Mouse (Mus musculus) liver, postnatal 0 days (tissue): ENCODE results near the gene Cda. TPM values are rescaled to one million over a fixed set of nuclear protein-coding genes. Genes with fewer than 3 reads are reported as not detected.
A peak's percentile ranks its signal among the peaks of the same experiment; 100 is the strongest.

Experiments
- ATAC-seq: fragments of 200-750 bp; cut with Nextera tagmentation; 2 replicates; pipeline ENCODE4 v1.8.0; 2017; ENCODE audit warnings: mild to moderate bottlenecking, moderate library complexity
- DNase-seq: peaks from one replicate; pipeline ENCODE4 v3.0.0-alpha.2; 2016
- H3K27ac ChIP-seq: fragments of 300-500 bp; sonication (generic); 2 replicates; pipeline ENCODE4 v1.5.1; 2014; ENCODE audit warnings: antibody characterized with exemption, moderate library complexity, mild to moderate bottlenecking, low read depth
- H3K27me3 ChIP-seq: fragments of 300-500 bp; sonication (generic); 2 replicates; pipeline ENCODE4 v1.6.1; 2014; ENCODE audit warnings: low read length, control low read depth, mixed read lengths; ENCODE audit not compliant: insufficient read depth
- H3K36me3 ChIP-seq: fragments of 300-500 bp; sonication (generic); replicated peaks from 2 replicates; pipeline ENCODE4 v1.6.1; 2014; ENCODE audit warnings: mild to moderate bottlenecking, control low read depth, low read length, moderate library complexity, mixed read lengths; ENCODE audit not compliant: insufficient read depth
- H3K4me1 ChIP-seq: fragments of 300-500 bp; sonication (generic); 2 replicates; pipeline ENCODE4 v1.6.1; 2014; ENCODE audit warnings: antibody characterized with exemption, mild to moderate bottlenecking, control low read depth; ENCODE audit not compliant: insufficient read depth
- H3K4me2 ChIP-seq: fragments of 300-500 bp; sonication (generic); 2 replicates; pipeline ENCODE4 v1.6.1; 2014; ENCODE audit warnings: low read depth, mild to moderate bottlenecking, low read length, moderate library complexity, mixed read lengths
- H3K4me3 ChIP-seq: fragments of 300-500 bp; sonication (generic); 2 replicates; pipeline ENCODE4 v1.5.1; 2014; ENCODE audit warnings: low read depth, low read length
- H3K9ac ChIP-seq: fragments of 300-500 bp; sonication (generic); replicated peaks from 2 replicates; pipeline ENCODE4 v1.6.1; 2014; ENCODE audit warnings: mild to moderate bottlenecking, moderate library complexity
- H3K9me3 ChIP-seq: fragments of 300-500 bp; sonication (generic); 2 replicates; pipeline ENCODE4 v1.6.1; 2016; ENCODE audit warnings: mild to moderate bottlenecking, control low read depth, low read length, mixed read lengths
- CTCF ChIP-seq: sonication (generic); IDR thresholded peaks from 2 replicates; pipeline ENCODE4 v1.5.1; 2016; ENCODE audit warnings: antibody characterized with exemption, low read depth
- EP300 ChIP-seq: IDR thresholded peaks from 2 replicates; pipeline ENCODE4 v1.6.1; 2016; ENCODE audit warnings: antibody characterized with exemption, low read depth, mild to moderate bottlenecking
- WGBS: fragments of 180-500 bp; shearing (Covaris S2); extraction: QIAGEN DNeasy Blood & Tissue Kit; methylation state at CpG from one replicate; pipeline ENCODE4 v1.1.7; 2014; ENCODE audit not compliant: insufficient replicate concordance; 5-methylcytosine and 5-hydroxymethylcytosine counted together
- polyA plus RNA-seq: library from polyadenylated mRNA; unstranded; fragments of >200 nt; fragmentation: Nextera tagmentation; extraction: Ambion mirVana; gene quantifications from 2 replicates; pipeline ENCODE4 v1.2.1, GENCODE M21; 2015

Gene Cda
- polyA plus RNA-seq, 1 experiment from 2014 or later: 17.7 TPM

- Histone ChIP-seq H3K36me3 (peaks cover 3% of the 10 kb centered on the region; the same call in 1 of the 2 replicates), H3K4me3 (no peak overlapping the region), H3K9ac (no peak overlapping the region), H3K27ac (peak overlapping the region; percentile 87), H3K27me3 (no peaks in the 10 kb centered on the region), H3K4me1 (peaks cover 4% of the 10 kb centered on the region; the same call in 1 of the 2 replicates), H3K9me3 (no peaks in the 10 kb centered on the region), H3K4me2 (no peak overlapping the region)
- no peak for ATAC-seq
- DNase-seq: no peak
- TF ChIP-seq CTCF: no peak
- WGBS: 67% methylated on average over 7 of the region's 7 CpGs
Measured at GRCm38 (mm10) chr4:138342048-138342447, 25.7 kb downstream of the Cda start.

DNA sequence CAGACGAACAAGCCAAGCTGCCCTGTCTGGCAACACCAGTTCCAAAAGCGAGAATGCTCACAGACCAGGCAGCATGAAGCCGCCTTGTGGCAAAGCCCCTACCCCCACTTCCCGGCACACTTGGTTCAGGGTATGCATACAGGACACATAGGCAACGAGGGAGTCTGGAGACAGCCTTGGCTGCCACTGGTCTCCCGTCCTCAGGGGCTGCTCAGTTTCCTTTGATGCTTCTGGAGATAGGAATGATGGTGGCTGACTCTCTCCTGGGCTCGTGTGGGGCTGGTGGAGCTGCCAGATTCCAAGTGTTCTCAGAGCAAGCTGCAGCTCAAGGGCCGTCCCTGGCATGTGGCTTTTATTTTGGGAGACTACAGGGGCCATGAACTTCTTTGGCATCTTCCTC lies 26.4 kb downstream of the Cda start:
- Histone ChIP-seq H3K4me3 (no peak overlapping the region), H3K4me1 (peaks cover 4% of the 10 kb centered on the region; the same call in 1 of the 2 replicates), H3K36me3 (no peaks in the 10 kb centered on the region), H3K9me3 (no peaks in the 10 kb centered on the region), H3K27me3 (no peaks in the 10 kb centered on the region), H3K27ac (no peak overlapping the region), H3K9ac (no peak overlapping the region), H3K4me2 (no peak overlapping the region)
- WGBS: 65% methylated on average over 8 of the region's 8 CpGs
- no peak for DNase-seq
- no peak for ATAC-seq
- TF ChIP-seq EP300 (no peak), CTCF (no peak)

DNA sequence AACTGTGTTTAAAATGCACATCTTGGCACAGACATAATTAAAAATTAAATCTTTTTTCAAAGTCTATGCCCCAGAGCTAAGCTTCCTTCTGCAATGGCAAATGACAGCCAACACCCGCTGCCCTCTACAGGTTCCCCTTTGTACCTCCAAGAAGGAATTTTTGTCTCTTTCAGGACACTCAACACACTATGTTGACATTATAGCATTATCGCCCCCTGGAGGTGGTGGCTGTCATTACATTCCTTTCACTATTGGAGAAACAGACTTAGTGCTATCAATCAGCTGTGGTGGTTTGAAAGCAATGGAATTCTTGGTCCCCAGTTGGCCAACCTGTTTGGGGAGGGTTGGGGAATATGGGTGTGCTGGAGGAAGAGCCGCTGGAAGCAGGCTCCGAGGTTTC lies 27.8 kb downstream of the Cda start:
- peaks cover 4% of the 10 kb centered on the region; the same call in 1 of the 2 replicates for H3K4me1 ChIP-seq
- no peak overlapping the region for H3K4me3 ChIP-seq
- no peak overlapping the region for H3K9ac ChIP-seq
- WGBS: 28% methylated on average over 4 of the region's 4 CpGs
- H3K4me2 ChIP-seq: no peak overlapping the region
- no peak overlapping the region for H3K27ac ChIP-seq
- ATAC-seq (no peak), DNase-seq (peak; percentile 44)
- H3K9me3 ChIP-seq: no peaks in the 10 kb centered on the region
- no peaks in the 10 kb centered on the region for H3K36me3 ChIP-seq
- H3K27me3 ChIP-seq: no peaks in the 10 kb centered on the region
- peak; percentile 70 for TF ChIP-seq CTCF
- TF ChIP-seq EP300: no peak

GRCm38 (mm10) chr4:138337341-138337740 lies 30.5 kb downstream of the Cda start:
- 56% methylated on average over 9 of the region's 9 CpGs for WGBS
- H3K27me3 ChIP-seq: no peaks in the 10 kb centered on the region
- H3K36me3 ChIP-seq: no peaks in the 10 kb centered on the region
- DNase-seq: peak; percentile 21
- no peaks in the 10 kb centered on the region for H3K9me3 ChIP-seq
- 0 out of 2 replicates have a peak, but pooled peaks have one; percentile 19 for ATAC-seq
- H3K4me1 ChIP-seq: no peaks in the 10 kb centered on the region
- H3K4me2 ChIP-seq: no peak overlapping the region
- TF ChIP-seq EP300 (no peak), CTCF (no peak)
- H3K4me3 ChIP-seq: no peak overlapping the region
- no peak overlapping the region for H3K9ac ChIP-seq
- H3K27ac ChIP-seq: no peak overlapping the region

GRCm38 (mm10) chr4:138336876-138337275 lies 30.9 kb downstream of the Cda start:
- no peaks in the 10 kb centered on the region for H3K9me3 ChIP-seq
- DNase-seq (no peak), ATAC-seq (no peak)
- 38% methylated on average over 5 of the region's 5 CpGs for WGBS
- no peaks in the 10 kb centered on the region for H3K4me1 ChIP-seq
- H3K4me3 ChIP-seq: no peak overlapping the region
- TF ChIP-seq EP300 (no peak), CTCF (no peak)
- no peak overlapping the region for H3K27ac ChIP-seq
- H3K36me3 ChIP-seq: no peaks in the 10 kb centered on the region
- H3K27me3 ChIP-seq: no peaks in the 10 kb centered on the region
- no peak overlapping the region for H3K9ac ChIP-seq
- H3K4me2 ChIP-seq: no peak overlapping the region

- H3K9ac ChIP-seq: no peak overlapping the region
- no peaks in the 10 kb centered on the region for H3K4me1 ChIP-seq
- TF ChIP-seq CTCF: peak; percentile 52
- no peak for TF ChIP-seq EP300
- H3K9me3 ChIP-seq: no peaks in the 10 kb centered on the region
- no peak for ATAC-seq
- no peak overlapping the region for H3K4me2 ChIP-seq
- WGBS: 82% methylated on average over 6 of the region's 6 CpGs
- no peaks in the 10 kb centered on the region for H3K36me3 ChIP-seq
- no peaks in the 10 kb centered on the region for H3K27me3 ChIP-seq
- no peak overlapping the region for H3K27ac ChIP-seq
- no peak for DNase-seq
- no peak overlapping the region for H3K4me3 ChIP-seq
Measured at GRCm38 (mm10) chr4:138335648-138336047, 32.1 kb downstream of the Cda start.

- WGBS: 84% methylated on average over 12 of the region's 12 CpGs
- H3K4me2 ChIP-seq: no peak overlapping the region
- H3K36me3 ChIP-seq: no peaks in the 10 kb centered on the region
- no peaks in the 10 kb centered on the region for H3K4me1 ChIP-seq
- H3K9ac ChIP-seq: no peak overlapping the region
- H3K27me3 ChIP-seq: no peaks in the 10 kb centered on the region
- H3K27ac ChIP-seq: no peak overlapping the region
- no peak overlapping the region for H3K4me3 ChIP-seq
- TF ChIP-seq EP300 (no peak), CTCF (no peak)
- H3K9me3 ChIP-seq: no peaks in the 10 kb centered on the region
- no peak for ATAC-seq
- DNase-seq: no peak
Measured at GRCm38 (mm10) chr4:138335036-138335435, 32.8 kb downstream of the Cda start.
